Mouse (Mus musculus): ENCODE data around the gene Stra8. TPM values are rescaled to one million over a fixed set of nuclear protein-coding genes. Genes with fewer than 3 reads are reported as not detected.
A peak's percentile ranks its signal among the peaks of the same experiment; 100 is the strongest.

Gene Stra8
- polyA plus RNA-seq, 1 experiment from 2014 or later, result not detected

DNA sequence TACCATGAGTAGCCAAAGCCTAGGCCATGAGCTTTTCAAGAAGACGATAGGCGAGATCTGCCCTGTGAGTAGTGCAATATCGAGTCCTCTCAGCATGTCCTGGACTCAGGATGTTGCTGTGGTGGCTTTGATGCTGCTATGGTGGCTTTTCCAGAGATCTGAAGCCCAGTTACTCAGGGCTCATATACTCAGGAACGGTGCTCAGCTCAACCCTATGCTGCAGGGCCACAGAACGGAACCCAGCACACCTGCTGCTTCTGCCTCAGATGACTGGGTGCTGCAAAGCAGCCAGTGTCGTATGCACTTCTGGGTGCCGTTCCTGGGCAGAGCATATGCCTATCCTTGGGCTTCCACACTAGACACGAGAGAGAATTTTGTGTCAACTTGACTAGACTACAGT, 19.5 kb downstream of the Stra8 start:
- H3K4me1 ChIP-seq (ENCODE audit: control insufficient read depth, insufficient read depth, low read length), result no peaks in the 10 kb centered on the region
- no peak overlapping the region for H3K4me2 ChIP-seq
- H3K9me3 ChIP-seq (replicated peaks; ENCODE audit: control insufficient read depth, low read length), result no peaks in the 10 kb centered on the region
- no peak overlapping the region for H3K9ac ChIP-seq (ENCODE audit: low read depth, low read length)
- no peaks in the 10 kb centered on the region for H3K36me3 ChIP-seq (ENCODE audit: control insufficient read depth, insufficient read depth, low read length)
- WGBS (ENCODE audit: insufficient replicate concordance), result 79% methylated on average over 8 of the region's 8 CpGs
- no peak overlapping the region for H3K27ac ChIP-seq (ENCODE audit: low read depth, low read length)
- H3K27me3 ChIP-seq (ENCODE audit: control insufficient read depth, insufficient read depth, low read length), result no peaks in the 10 kb centered on the region
- ATAC-seq (replicated peaks; ENCODE audit: insufficient number of reproducible peaks, low FRiP score, low TSS enrichment), result no peak
- no peak overlapping the region for H3K4me3 ChIP-seq (ENCODE audit: low read depth, low read length)

DNA sequence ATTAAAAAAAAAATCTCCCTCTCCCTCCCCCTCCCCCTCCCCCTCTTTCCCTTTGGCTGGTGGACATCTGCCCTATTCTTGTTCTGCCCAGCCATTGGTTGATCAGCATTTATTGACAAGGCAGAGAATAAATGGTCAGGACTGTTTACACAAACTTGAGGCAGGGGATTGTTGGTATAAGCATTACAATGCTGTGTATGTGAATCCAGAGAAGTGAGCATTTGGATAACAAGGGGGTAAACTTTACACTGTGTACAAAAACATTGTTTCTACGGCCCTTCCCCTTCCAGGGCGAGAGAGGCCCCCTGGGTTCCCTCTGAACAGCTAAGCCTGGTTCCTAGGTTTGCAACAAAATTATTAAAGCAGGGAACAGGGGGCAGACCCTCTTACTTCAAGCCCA, 21.5 kb downstream of the Stra8 start:
- H3K27ac ChIP-seq (ENCODE audit: low read depth, low read length), result no peak overlapping the region
- H3K9ac ChIP-seq (ENCODE audit: low read depth, low read length), result no peak overlapping the region
- WGBS (ENCODE audit: insufficient replicate concordance), result 73% methylated on average over 2 of the region's 2 CpGs
- H3K36me3 ChIP-seq (ENCODE audit: control insufficient read depth, insufficient read depth, low read length), result no peaks in the 10 kb centered on the region
- H3K9me3 ChIP-seq (replicated peaks; ENCODE audit: control insufficient read depth, low read length), result no peaks in the 10 kb centered on the region
- no peak for ATAC-seq (replicated peaks; ENCODE audit: insufficient number of reproducible peaks, low FRiP score, low TSS enrichment)
- no peak overlapping the region for H3K4me3 ChIP-seq (ENCODE audit: low read depth, low read length)
- H3K4me2 ChIP-seq, result no peak overlapping the region
- no peaks in the 10 kb centered on the region for H3K27me3 ChIP-seq (ENCODE audit: control insufficient read depth, insufficient read depth, low read length)
- H3K4me1 ChIP-seq (ENCODE audit: control insufficient read depth, insufficient read depth, low read length), result no peaks in the 10 kb centered on the region

DNA sequence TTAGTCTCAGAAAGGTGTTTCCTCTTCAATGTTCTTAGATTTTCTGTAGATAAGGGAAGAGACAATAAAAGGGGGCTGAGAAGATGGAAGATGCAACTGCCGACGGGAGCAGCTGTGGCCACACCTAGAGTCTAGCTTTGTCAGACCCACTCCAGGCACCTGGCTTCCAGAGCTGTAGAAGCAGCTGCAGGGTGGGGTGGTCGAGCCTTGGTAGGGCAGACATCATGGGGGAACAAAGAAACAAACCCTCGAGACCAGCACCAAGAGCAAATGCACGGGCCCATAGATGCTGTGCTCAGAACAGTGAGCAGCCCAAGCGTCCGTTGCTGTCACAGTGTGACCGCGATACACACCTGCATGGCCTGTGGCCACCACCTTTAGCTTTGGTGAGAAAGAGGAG, 22.5 kb downstream of the Stra8 start:
- Histone ChIP-seq H3K9me3 (replicated peaks; ENCODE audit: control insufficient read depth, low read length) (no peaks in the 10 kb centered on the region), H3K4me3 (ENCODE audit: low read depth, low read length) (no peak overlapping the region), H3K4me2 (no peak overlapping the region), H3K36me3 (ENCODE audit: control insufficient read depth, insufficient read depth, low read length) (no peaks in the 10 kb centered on the region), H3K4me1 (ENCODE audit: control insufficient read depth, insufficient read depth, low read length) (no peaks in the 10 kb centered on the region), H3K27ac (ENCODE audit: low read depth, low read length) (no peak overlapping the region), H3K27me3 (ENCODE audit: control insufficient read depth, insufficient read depth, low read length) (no peaks in the 10 kb centered on the region), H3K9ac (ENCODE audit: low read depth, low read length) (no peak overlapping the region)
- WGBS (ENCODE audit: insufficient replicate concordance), result 79% methylated on average over 9 of the region's 9 CpGs
- ATAC-seq (replicated peaks; ENCODE audit: insufficient number of reproducible peaks, low FRiP score, low TSS enrichment), result no peak

DNA sequence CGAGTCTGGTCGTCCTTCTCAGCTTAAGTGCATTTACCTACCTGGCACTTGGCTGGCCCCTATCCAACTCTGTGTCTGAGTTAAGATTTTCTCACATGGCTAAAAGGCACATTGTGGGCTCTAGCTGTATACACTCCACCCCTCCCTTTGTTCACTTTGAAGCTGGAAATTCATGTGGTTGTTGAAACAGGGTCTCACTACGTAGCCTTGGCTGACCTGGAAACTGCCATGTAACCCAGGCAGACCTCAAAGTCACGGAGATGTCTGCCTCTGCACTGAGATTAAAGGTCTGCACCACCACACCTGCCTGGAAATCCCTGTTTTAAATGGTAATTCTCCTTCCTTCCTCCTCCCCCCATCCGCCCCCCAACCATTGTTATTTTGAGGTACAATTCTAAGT, 23.5 kb downstream of the Stra8 start:
- H3K36me3 ChIP-seq (ENCODE audit: control insufficient read depth, insufficient read depth, low read length), result no peaks in the 10 kb centered on the region
- ATAC-seq (replicated peaks; ENCODE audit: insufficient number of reproducible peaks, low FRiP score, low TSS enrichment), result no peak
- H3K9me3 ChIP-seq (replicated peaks; ENCODE audit: control insufficient read depth, low read length), result no peaks in the 10 kb centered on the region
- no peak overlapping the region for H3K4me3 ChIP-seq (ENCODE audit: low read depth, low read length)
- no peak overlapping the region for H3K27ac ChIP-seq (ENCODE audit: low read depth, low read length)
- WGBS (ENCODE audit: insufficient replicate concordance), result 77% methylated on average over 5 of the region's 5 CpGs
- no peak overlapping the region for H3K9ac ChIP-seq (ENCODE audit: low read depth, low read length)
- H3K4me1 ChIP-seq (ENCODE audit: control insufficient read depth, insufficient read depth, low read length), result no peaks in the 10 kb centered on the region
- peaks cover 5% of the 10 kb centered on the region; the same call in 1 of the 2 replicates for H3K27me3 ChIP-seq (ENCODE audit: control insufficient read depth, insufficient read depth, low read length)
- H3K4me2 ChIP-seq, result no peak overlapping the region

DNA sequence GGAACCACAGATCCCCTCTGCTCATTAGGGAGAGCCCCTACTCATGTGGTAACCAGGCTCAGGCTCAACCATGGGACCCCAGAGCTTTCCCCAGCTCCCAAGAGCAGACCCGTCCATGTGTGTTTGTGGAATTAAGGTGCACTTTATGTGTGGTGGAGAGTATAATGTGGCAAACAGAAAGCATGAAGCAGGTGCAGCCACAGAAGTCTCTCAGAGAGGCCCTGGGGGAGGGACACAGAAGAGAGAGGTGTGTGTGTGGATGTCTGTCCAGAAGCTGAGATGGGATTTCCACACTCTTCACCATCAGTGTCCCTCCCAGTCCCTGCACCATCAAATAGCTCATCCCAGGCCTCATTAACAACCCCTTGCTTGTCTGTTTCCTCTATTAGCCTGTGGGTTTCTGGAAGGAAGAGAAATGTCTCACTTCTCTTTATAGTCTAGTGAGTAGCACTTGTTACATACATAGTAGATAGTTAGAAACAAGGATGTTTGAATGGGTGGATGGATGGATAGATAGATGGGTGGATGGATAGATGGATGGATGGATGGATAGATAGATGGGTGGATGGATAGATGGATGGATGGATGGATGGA, 26.6 kb downstream of the Stra8 start:
- Histone ChIP-seq H3K9me3 (replicated peaks; ENCODE audit: control insufficient read depth, low read length) (no peaks in the 10 kb centered on the region), H3K4me2 (no peak overlapping the region), H3K36me3 (ENCODE audit: control insufficient read depth, insufficient read depth, low read length) (no peaks in the 10 kb centered on the region), H3K27ac (ENCODE audit: low read depth, low read length) (no peak overlapping the region), H3K4me3 (ENCODE audit: low read depth, low read length) (no peak overlapping the region), H3K9ac (ENCODE audit: low read depth, low read length) (no peak overlapping the region), H3K27me3 (ENCODE audit: control insufficient read depth, insufficient read depth, low read length) (peaks cover 14% of the 10 kb centered on the region; the same call in 1 of the 2 replicates), H3K4me1 (ENCODE audit: control insufficient read depth, insufficient read depth, low read length) (no peaks in the 10 kb centered on the region)
- WGBS (ENCODE audit: insufficient replicate concordance), result 61% methylated on average over 1 of the region's 1 CpGs
- ATAC-seq (replicated peaks; ENCODE audit: insufficient number of reproducible peaks, low FRiP score, low TSS enrichment), result no peak

DNA sequence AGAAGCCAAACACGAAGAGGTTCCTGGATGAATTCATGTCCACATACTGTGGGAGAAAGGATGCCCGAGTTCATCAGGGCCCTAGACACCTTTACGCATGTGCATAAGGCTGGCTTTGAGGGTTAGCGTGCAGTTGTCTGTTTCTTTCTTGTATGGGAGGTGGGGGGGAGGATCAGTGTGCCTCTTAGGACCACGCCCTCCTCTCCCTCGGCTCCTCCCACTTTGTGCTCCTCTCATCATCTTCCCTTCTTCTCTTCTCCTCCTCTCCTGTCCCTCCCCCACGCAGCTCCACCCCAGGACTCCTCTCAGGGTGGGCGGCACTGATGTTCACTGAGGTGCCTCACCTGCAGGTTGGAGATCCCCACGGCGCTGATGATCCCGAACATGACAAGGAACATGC, 28.5 kb downstream of the Stra8 start:
- Histone ChIP-seq H3K9me3 (replicated peaks; ENCODE audit: control insufficient read depth, low read length) (no peaks in the 10 kb centered on the region), H3K4me2 (peak overlapping the region; percentile 50), H3K27me3 (ENCODE audit: control insufficient read depth, insufficient read depth, low read length) (peaks cover 14% of the 10 kb centered on the region; the same call in 1 of the 2 replicates), H3K9ac (ENCODE audit: low read depth, low read length) (no peak overlapping the region), H3K4me1 (ENCODE audit: control insufficient read depth, insufficient read depth, low read length) (no peaks in the 10 kb centered on the region), H3K27ac (ENCODE audit: low read depth, low read length) (no peak overlapping the region), H3K4me3 (ENCODE audit: low read depth, low read length) (0 out of 2 replicates have a peak overlapping the region, but pooled peaks have one; percentile 8), H3K36me3 (ENCODE audit: control insufficient read depth, insufficient read depth, low read length) (no peaks in the 10 kb centered on the region)
- no peak for ATAC-seq (replicated peaks; ENCODE audit: insufficient number of reproducible peaks, low FRiP score, low TSS enrichment)
- WGBS (ENCODE audit: insufficient replicate concordance), result 18% methylated on average over 11 of the region's 11 CpGs

DNA sequence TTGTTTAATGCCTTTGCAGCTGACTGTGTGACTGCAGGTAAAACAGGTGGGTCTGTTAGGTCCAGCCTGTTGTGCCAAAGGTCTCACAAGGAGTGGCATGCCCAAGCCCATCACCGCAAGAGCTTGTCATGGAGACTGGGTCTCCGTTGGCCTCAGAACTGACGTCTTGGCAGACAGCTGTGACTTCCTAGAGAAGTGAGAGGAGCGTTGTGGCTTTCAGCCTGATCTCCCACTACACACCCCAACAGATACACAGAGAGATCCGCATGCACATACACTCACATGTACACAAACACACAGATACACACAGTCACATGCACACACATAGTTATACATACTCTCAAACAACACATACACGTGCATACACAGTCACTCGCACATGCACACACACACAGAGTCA, 31.6 kb downstream of the Stra8 start:
- Histone ChIP-seq H3K9me3 (replicated peaks; ENCODE audit: control insufficient read depth, low read length) (no peaks in the 10 kb centered on the region), H3K4me2 (no peak overlapping the region), H3K36me3 (ENCODE audit: control insufficient read depth, insufficient read depth, low read length) (no peaks in the 10 kb centered on the region), H3K4me3 (ENCODE audit: low read depth, low read length) (no peak overlapping the region), H3K27ac (ENCODE audit: low read depth, low read length) (no peak overlapping the region), H3K27me3 (ENCODE audit: control insufficient read depth, insufficient read depth, low read length) (peaks cover 14% of the 10 kb centered on the region; the same call in 1 of the 2 replicates), H3K9ac (ENCODE audit: low read depth, low read length) (no peak overlapping the region), H3K4me1 (ENCODE audit: control insufficient read depth, insufficient read depth, low read length) (peaks cover 5% of the 10 kb centered on the region; the same call in 1 of the 2 replicates)
- no peak for ATAC-seq (replicated peaks; ENCODE audit: insufficient number of reproducible peaks, low FRiP score, low TSS enrichment)
- 74% methylated on average over 7 of the region's 7 CpGs for WGBS (ENCODE audit: insufficient replicate concordance)

DNA sequence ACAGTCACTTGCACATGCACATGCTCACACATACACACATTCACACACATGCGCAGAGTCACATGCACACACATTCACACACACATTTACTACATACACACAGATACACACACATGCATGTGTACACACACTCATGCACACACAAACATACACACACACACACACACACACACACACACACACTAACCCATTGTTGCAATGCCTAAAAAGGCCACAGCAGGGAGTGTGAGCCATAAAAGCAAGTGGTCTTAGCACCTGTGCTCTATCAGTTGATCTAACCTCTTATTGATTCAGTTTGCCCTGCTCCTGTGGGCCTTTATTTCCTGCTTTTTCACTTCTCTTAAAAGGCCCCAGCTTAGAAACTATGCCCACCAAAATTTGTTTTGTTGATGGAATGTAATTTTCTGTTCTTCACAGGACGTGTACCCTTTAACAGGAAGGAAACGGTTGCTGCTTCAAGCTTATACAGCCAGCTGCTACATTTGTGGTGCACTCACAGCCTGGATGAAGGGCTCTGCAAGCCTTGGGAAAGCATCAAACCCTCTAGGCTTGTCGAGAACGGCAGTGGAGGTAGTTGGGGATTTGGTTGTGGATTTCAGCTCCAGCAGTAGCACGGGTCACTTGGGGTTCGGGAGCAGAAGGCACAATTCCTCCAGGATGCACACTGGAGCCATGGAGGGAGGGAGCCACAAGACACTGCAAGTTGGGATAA, 32.1 kb downstream of the Stra8 start:
- H3K27ac ChIP-seq (ENCODE audit: low read depth, low read length), result no peak overlapping the region
- ATAC-seq (replicated peaks; ENCODE audit: insufficient number of reproducible peaks, low FRiP score, low TSS enrichment), result no peak
- no peak overlapping the region for H3K4me2 ChIP-seq
- H3K4me3 ChIP-seq (ENCODE audit: low read depth, low read length), result no peak overlapping the region
- peaks cover 14% of the 10 kb centered on the region; the same call in 1 of the 2 replicates for H3K27me3 ChIP-seq (ENCODE audit: control insufficient read depth, insufficient read depth, low read length)
- H3K9ac ChIP-seq (ENCODE audit: low read depth, low read length), result no peak overlapping the region
- H3K4me1 ChIP-seq (ENCODE audit: control insufficient read depth, insufficient read depth, low read length), result peaks cover 5% of the 10 kb centered on the region; the same call in 1 of the 2 replicates
- H3K9me3 ChIP-seq (replicated peaks; ENCODE audit: control insufficient read depth, low read length), result no peaks in the 10 kb centered on the region
- WGBS (ENCODE audit: insufficient replicate concordance), result 63% methylated on average over 7 of the region's 7 CpGs
- no peaks in the 10 kb centered on the region for H3K36me3 ChIP-seq (ENCODE audit: control insufficient read depth, insufficient read depth, low read length)

Measured in heart, embryonic 11.5 days (tissue).